Mouse (Mus musculus) stomach, postnatal 0 days (tissue): ENCODE data around the gene Cbx6. TPM values are rescaled to one million over a fixed set of nuclear protein-coding genes. Genes with fewer than 3 reads are reported as not detected.
"Not testable (repeated sequence)": the region's sequence is repeated elsewhere in the genome, so short reads cannot be mapped to it uniquely, and the experiment has no call there.

Experiments used
- ATAC-seq: fragments of 200-750 bp; cut with Nextera tagmentation; 2 replicates; pipeline ENCODE4 v1.8.0; 2017; ENCODE audit not compliant: low FRiP score, low TSS enrichment
- DNase-seq: peaks from one replicate; pipeline ENCODE4 v3.0.0-alpha.2; 2016; ENCODE audit warnings: low spot score
- H3K27ac ChIP-seq: fragments of 300-500 bp; sonication (generic); replicated peaks from 2 replicates; pipeline ENCODE4 v1.5.1; 2014; ENCODE audit warnings: mild to moderate bottlenecking, control low read depth
- H3K27me3 ChIP-seq: fragments of 300-500 bp; sonication (generic); 2 replicates; pipeline ENCODE4 v1.6.1; 2014; ENCODE audit warnings: low read length; ENCODE audit not compliant: control insufficient read depth, insufficient read depth
- H3K36me3 ChIP-seq: fragments of 300-500 bp; sonication (generic); 2 replicates; pipeline ENCODE4 v1.6.1; 2014; ENCODE audit warnings: low read length, mixed read lengths; ENCODE audit not compliant: control insufficient read depth, insufficient read depth
- H3K4me1 ChIP-seq: fragments of 300-500 bp; sonication (generic); replicated peaks from 2 replicates; pipeline ENCODE4 v1.6.1; 2014; ENCODE audit warnings: antibody characterized with exemption; ENCODE audit not compliant: control insufficient read depth, insufficient read depth
- H3K4me2 ChIP-seq: fragments of 300-500 bp; sonication (generic); replicated peaks from 2 replicates; pipeline ENCODE4 v1.6.1; 2014; ENCODE audit warnings: low read depth, mild to moderate bottlenecking, control low read depth, moderate library complexity
- H3K4me3 ChIP-seq: fragments of 300-500 bp; sonication (generic); 2 replicates; pipeline ENCODE4 v1.5.1; 2014; ENCODE audit warnings: low read depth, low read length, control low read depth
- H3K9ac ChIP-seq: fragments of 300-500 bp; sonication (generic); 2 replicates; pipeline ENCODE4 v1.6.1; 2014; ENCODE audit warnings: mild to moderate bottlenecking, low read length, control low read depth, mixed read lengths
- H3K9me3 ChIP-seq: fragments of 300-500 bp; sonication (generic); 2 replicates; pipeline ENCODE4 v1.6.1; 2016; ENCODE audit warnings: low read length; ENCODE audit not compliant: control insufficient read depth
- CTCF ChIP-seq: IDR thresholded peaks from 2 replicates; pipeline ENCODE4 v1.5.1; 2016; ENCODE audit warnings: antibody characterized with exemption, low read depth, mild to moderate bottlenecking, moderate library complexity
- EP300 ChIP-seq: optimal IDR thresholded peaks from 2 replicates; pipeline ENCODE3; 2016; ENCODE audit warnings: antibody characterized with exemption
- WGBS: fragments of 180-500 bp; shearing (Covaris S2); extraction: QIAGEN DNeasy Blood & Tissue Kit; methylation state at CpG from one replicate; pipeline ENCODE4 v1.1.7; 2014; 5-methylcytosine and 5-hydroxymethylcytosine counted together
- polyA plus RNA-seq: library from polyadenylated mRNA; unstranded; fragments of >200 nt; fragmentation: Nextera tagmentation; extraction: Ambion mirVana; gene quantifications from 2 replicates; pipeline ENCODE4 v1.2.1, GENCODE M21; 2015

Gene Cbx6
- polyA plus RNA-seq, 1 experiment from 2014 or later, result 33.3 TPM

DNA sequence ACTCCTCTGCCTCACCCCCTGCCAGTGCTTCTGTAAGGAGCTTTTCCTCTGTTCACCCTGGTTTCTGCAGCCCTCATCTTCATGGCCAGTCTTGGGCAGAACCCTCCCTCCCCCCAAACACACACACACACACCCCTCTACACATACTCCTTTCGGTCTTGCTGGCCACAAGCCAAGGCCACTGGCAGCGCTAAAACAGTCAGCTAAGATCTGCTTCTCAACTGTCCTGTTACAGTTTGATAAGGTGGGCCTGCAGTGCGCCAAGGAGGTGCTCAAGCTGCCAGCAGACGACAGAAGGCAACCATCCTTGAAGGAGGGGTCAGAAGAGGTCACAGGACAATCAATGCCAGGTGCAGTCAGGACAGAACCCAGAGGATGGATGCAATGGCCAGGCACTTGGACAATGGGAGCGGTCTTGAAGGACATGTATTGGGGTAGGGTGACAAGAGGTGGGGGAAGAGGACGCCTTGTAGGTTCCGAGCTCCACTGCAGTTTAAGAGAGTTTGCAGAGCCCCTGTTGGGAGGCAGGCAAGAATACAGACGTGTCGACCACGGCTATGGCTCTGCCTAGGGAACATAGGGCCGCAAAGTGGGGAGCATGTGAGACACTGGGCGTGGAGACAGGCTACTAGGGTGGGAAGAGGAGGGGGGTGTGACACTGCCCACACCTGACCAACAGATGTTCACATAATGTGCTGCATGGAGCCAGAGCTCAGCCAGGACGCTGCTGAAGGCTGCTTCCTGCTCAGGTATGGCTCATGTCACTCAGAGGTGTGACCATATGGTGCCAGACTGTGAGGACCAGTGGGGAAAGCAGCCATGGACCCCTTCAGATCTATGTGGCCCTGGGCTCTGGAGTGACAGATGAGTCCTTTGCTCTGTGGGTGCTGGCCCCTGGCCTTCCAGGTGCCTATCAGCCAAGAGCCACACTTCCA, 12.0 kb downstream of the Cbx6 start:
- H3K9me3 ChIP-seq, result no peaks in the 10 kb centered on the region
- DNase-seq (peak; percentile 44), ATAC-seq (no peak)
- H3K27me3 ChIP-seq, result no peaks in the 10 kb centered on the region
- no peak overlapping the region for H3K27ac ChIP-seq
- 0 out of 2 replicates have a peak, but pooled peaks cover 3% of the 10 kb centered on the region for H3K4me1 ChIP-seq
- no peak for TF ChIP-seq EP300
- no peak for TF ChIP-seq CTCF
- H3K9ac ChIP-seq, result no peak overlapping the region
- H3K36me3 ChIP-seq, result peaks cover 17% of the 10 kb centered on the region; the same call in 1 of the 2 replicates
- no peak overlapping the region for H3K4me2 ChIP-seq
- H3K4me3 ChIP-seq, result no peak overlapping the region
- WGBS, result 63% methylated on average over 13 of the region's 13 CpGs

DNA sequence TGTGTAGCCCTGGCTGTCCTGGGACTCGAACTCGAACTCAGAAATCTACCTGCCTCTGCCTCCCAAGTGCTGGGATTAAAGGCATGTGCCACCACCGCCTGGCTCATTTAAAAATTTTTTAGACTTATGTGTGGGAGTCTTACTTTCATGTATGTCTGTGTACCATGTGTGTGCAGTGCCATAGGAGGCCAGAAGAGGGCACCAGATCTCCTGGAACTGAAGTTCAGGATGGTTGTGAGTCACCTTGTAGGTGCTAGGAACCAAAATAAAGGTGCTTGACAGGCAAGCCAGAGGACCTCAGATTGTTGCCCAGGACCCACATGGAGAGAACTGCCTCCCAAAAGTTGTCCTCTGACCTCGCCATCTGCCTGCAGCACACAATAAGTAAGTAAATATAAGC, 16.2 kb downstream of the Cbx6 start:
- H3K9me3 ChIP-seq, result no peaks in the 10 kb centered on the region
- TF ChIP-seq EP300 (no peak), CTCF (peak; percentile 51)
- H3K36me3 ChIP-seq, result peaks cover 5% of the 10 kb centered on the region; the same call in 1 of the 2 replicates
- WGBS, result 81% methylated on average over 4 of the region's 4 CpGs
- no peak overlapping the region for H3K4me3 ChIP-seq
- H3K4me1 ChIP-seq, result 0 out of 2 replicates have a peak, but pooled peaks cover 3% of the 10 kb centered on the region
- no peak for DNase-seq
- ATAC-seq, result no peak
- no peak overlapping the region for H3K4me2 ChIP-seq
- H3K27me3 ChIP-seq, result no peaks in the 10 kb centered on the region
- no peak overlapping the region for H3K9ac ChIP-seq
- H3K27ac ChIP-seq, result no peak overlapping the region

DNA sequence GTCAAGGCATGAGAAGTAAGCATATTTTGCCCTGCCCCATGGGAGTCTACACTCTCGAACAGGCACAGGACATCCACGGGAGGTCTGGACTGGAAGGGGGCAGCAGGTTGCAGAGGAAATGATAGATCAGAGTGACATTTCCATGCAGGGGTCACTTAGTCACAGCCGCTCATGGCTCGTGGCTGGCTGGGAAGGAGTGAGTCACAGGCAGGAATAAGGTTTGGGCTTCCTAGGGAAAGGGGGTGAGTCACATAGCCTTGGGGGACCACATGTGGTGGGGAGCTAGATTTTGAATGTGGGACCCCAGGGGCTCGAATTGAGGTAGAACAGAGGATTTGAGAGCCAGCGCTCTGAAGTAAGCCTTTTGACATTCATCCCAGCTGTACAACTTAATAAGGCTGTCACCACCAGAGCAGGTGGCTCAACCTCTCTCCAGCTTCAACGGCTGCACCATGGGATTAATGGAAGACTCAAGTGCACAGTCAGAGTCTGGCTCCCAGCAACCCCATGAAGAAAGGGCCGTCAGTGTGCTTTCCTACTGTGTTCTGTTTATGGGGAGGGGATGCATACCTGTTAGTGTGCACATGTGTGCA, 20.7 kb downstream of the Cbx6 start:
- 45% methylated on average over 8 of the region's 8 CpGs for WGBS
- Histone ChIP-seq H3K9me3 (no peaks in the 10 kb centered on the region), H3K9ac (no peak overlapping the region), H3K4me2 (no peak overlapping the region), H3K4me1 (no peaks in the 10 kb centered on the region), H3K36me3 (no peaks in the 10 kb centered on the region), H3K4me3 (no peak overlapping the region), H3K27me3 (no peaks in the 10 kb centered on the region), H3K27ac (no peak overlapping the region)
- no peak for DNase-seq
- ATAC-seq, result no peak
- TF ChIP-seq EP300, result no peak
- TF ChIP-seq CTCF, result no peak

DNA sequence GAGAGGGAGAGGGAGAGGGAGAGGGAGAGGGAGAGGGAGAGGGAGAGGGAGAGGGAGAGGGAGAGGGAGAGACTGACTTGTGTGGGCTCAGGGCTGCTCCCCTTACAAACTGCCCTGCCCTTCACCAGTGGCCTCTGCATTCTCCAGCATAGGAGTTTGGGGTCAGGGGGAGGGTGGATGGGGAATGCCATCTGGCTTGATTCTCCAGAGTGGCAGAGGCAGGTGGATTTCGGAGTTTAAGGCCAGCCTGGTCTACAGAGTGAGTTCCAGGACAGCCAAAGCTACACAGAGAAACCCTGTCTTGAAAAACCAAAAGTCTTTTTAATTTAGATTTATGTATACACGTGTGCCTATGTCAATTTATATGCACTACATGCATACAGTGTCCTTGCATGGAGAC, 21.6 kb downstream of the Cbx6 start:
- not testable (repeated sequence) for H3K4me3 ChIP-seq, H3K9me3 ChIP-seq, H3K27me3 ChIP-seq, H3K4me2 ChIP-seq, H3K4me1 ChIP-seq, DNase-seq, H3K36me3 ChIP-seq, H3K27ac ChIP-seq, ATAC-seq, H3K9ac ChIP-seq
- 78% methylated on average over 2 of the region's 2 CpGs for WGBS

DNA sequence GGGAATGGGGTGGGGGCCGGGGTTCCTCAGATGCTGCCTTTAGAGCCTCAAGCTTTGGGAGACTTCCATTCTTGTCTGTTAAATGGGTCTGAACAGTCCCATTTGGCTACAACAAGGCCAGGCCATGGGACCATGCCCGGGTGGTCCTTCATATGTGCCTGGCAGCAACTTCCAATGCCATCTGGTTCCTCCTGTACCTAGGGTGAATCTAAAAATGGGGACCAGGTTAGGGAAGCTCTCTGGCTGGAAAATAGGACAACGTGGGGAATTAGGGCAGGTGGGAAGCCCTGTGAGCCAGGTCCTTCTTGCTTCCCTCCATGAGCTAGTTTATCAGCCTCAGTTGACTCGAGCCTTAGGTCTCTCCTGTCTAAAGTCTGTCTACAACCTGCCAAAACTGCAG, 23.5 kb downstream of the Cbx6 start:
- ATAC-seq (no peak), DNase-seq (no peak)
- TF ChIP-seq EP300 (no peak), CTCF (no peak)
- H3K36me3 ChIP-seq, result no peaks in the 10 kb centered on the region
- H3K4me1 ChIP-seq, result no peaks in the 10 kb centered on the region
- no peak overlapping the region for H3K9ac ChIP-seq
- no peaks in the 10 kb centered on the region for H3K27me3 ChIP-seq
- H3K4me3 ChIP-seq, result no peak overlapping the region
- no peaks in the 10 kb centered on the region for H3K9me3 ChIP-seq
- WGBS, result 60% methylated on average over 4 of the region's 4 CpGs
- no peak overlapping the region for H3K27ac ChIP-seq
- H3K4me2 ChIP-seq, result no peak overlapping the region

DNA sequence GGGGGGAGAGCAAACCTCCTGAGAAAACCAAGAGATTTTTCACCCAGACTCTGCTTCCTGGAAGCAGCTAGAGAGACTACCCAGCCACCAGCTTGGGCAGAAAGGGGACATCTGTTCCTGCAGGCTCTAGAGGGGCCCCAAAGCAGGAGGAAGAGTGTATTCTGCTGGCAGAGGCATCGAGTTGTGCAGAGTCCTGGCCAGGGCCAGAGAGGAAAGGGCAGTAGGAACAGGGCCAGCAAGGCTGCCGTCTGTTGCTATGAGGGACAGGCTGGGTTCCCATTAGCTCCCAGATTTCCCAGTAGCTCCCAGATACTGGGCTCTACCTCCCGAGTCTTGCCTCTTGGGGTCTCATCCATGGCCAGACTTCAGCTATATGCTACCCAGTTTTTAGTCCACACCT, 24.4 kb downstream of the Cbx6 start:
- no peak for DNase-seq
- H3K4me3 ChIP-seq, result no peak overlapping the region
- H3K9ac ChIP-seq, result no peak overlapping the region
- H3K4me2 ChIP-seq, result no peak overlapping the region
- 43% methylated on average over 3 of the region's 3 CpGs for WGBS
- no peak overlapping the region for H3K27ac ChIP-seq
- H3K36me3 ChIP-seq, result no peaks in the 10 kb centered on the region
- no peaks in the 10 kb centered on the region for H3K4me1 ChIP-seq
- ATAC-seq, result no peak
- peaks cover 5% of the 10 kb centered on the region; the same call in 1 of the 2 replicates for H3K27me3 ChIP-seq
- TF ChIP-seq CTCF, result no peak
- TF ChIP-seq EP300, result no peak
- no peaks in the 10 kb centered on the region for H3K9me3 ChIP-seq
